Mouse (Mus musculus): ENCODE results near the gene Trmt5.
A peak's percentile ranks its signal among the peaks of the same experiment; 100 is the strongest.

Trmt5 gene

GRCm38 (mm10) chr12:73286287-73287092 lies at the start of gene Trmt5, which contains the start of gene Slc38a6:
TSS of gene Trmt5 (minus strand) at chr12:73286710.
TSS of gene Slc38a6 (plus strand) at chr12:73286779.
- peak; percentile 94 for DNase-seq (ENCODE audit: low read depth)

GRCm38 (mm10) chr12:73334051-73334551 lies 47.6 kb upstream of the Trmt5 start:
- no peak for DNase-seq (ENCODE audit: low read depth)

- no peak for DNase-seq (ENCODE audit: low read depth)
Observed at GRCm38 (mm10) chr12:73332701-73333100, 46.2 kb upstream of the Trmt5 start.

- no peak for DNase-seq (ENCODE audit: low read depth)
Observed at GRCm38 (mm10) chr12:73330236-73330635, 43.7 kb upstream of the Trmt5 start.

GRCm38 (mm10) chr12:73328448-73329167 lies 42.1 kb upstream of the Trmt5 start:
- no peak for DNase-seq (ENCODE audit: low read depth)

GRCm38 (mm10) chr12:73327381-73327780 lies 40.9 kb upstream of the Trmt5 start:
- DNase-seq (ENCODE audit: low read depth), result peak; percentile 12

- no peak for DNase-seq (ENCODE audit: low read depth)
Observed at GRCm38 (mm10) chr12:73325617-73326016, 39.1 kb upstream of the Trmt5 start.

GRCm38 (mm10) chr12:73325181-73325580 lies 38.7 kb upstream of the Trmt5 start:
- DNase-seq (ENCODE audit: low read depth), result no peak

GRCm38 (mm10) chr12:73324742-73325141 lies 38.2 kb upstream of the Trmt5 start:
- no peak for DNase-seq (ENCODE audit: low read depth)

GRCm38 (mm10) chr12:73324180-73324586 lies 37.7 kb upstream of the Trmt5 start:
- no peak for DNase-seq (ENCODE audit: low read depth)

- no peak for DNase-seq (ENCODE audit: low read depth)
Observed at GRCm38 (mm10) chr12:73317706-73318686, 31.5 kb upstream of the Trmt5 start.

- no peak for DNase-seq (ENCODE audit: low read depth)
Observed at GRCm38 (mm10) chr12:73308711-73309110, 22.2 kb upstream of the Trmt5 start.

GRCm38 (mm10) chr12:73307750-73308149 lies 21.2 kb upstream of the Trmt5 start:
- no peak for DNase-seq (ENCODE audit: low read depth)

- DNase-seq (ENCODE audit: low read depth), result no peak
Observed at GRCm38 (mm10) chr12:73304636-73305035, 18.1 kb upstream of the Trmt5 start.

GRCm38 (mm10) chr12:73300531-73300930 lies 14.0 kb upstream of the Trmt5 start:
- DNase-seq (ENCODE audit: low read depth), result no peak

GRCm38 (mm10) chr12:73298621-73299020 lies 12.1 kb upstream of the Trmt5 start:
- no peak for DNase-seq (ENCODE audit: low read depth)

- no peak for DNase-seq (ENCODE audit: low read depth)
Observed at GRCm38 (mm10) chr12:73295505-73296140, 9.1 kb upstream of the Trmt5 start.

- no peak for DNase-seq (ENCODE audit: low read depth)
Observed at GRCm38 (mm10) chr12:73294884-73295283, 8.4 kb upstream of the Trmt5 start.

- no peak for DNase-seq (ENCODE audit: low read depth)
Observed at GRCm38 (mm10) chr12:73288626-73289025, 2.1 kb upstream of the Trmt5 start.

- peak; percentile 13 for DNase-seq (ENCODE audit: low read depth)
Observed at GRCm38 (mm10) chr12:73287609-73288008, 1.1 kb upstream of the Trmt5 start.

GRCm38 (mm10) chr12:73274921-73275320 lies 11.6 kb downstream of the Trmt5 start:
- no peak for DNase-seq (ENCODE audit: low read depth)

Data from induced T-regulatory cell, adult 2 months (primary cell).